Mouse (Mus musculus) forebrain, embryonic 16.5 days (tissue): ENCODE results near the gene Uggt2. TPM values are rescaled to one million over a fixed set of nuclear protein-coding genes. Genes with fewer than 3 reads are reported as not detected.
A peak's percentile ranks its signal among the peaks of the same experiment; 100 is the strongest.

Experiments
- ATAC-seq: fragments of 200-750 bp; cut with Nextera tagmentation; 2 replicates; pipeline ENCODE4 v1.8.0; 2017; ENCODE audit warnings: mild to moderate bottlenecking, moderate library complexity
- H3K27ac ChIP-seq: fragments of 300-500 bp; sonication (generic); 2 replicates; pipeline ENCODE4 v1.5.1; 2014; ENCODE audit warnings: low read length, control low read depth
- H3K27me3 ChIP-seq: fragments of 300-500 bp; sonication (generic); replicated peaks from 2 replicates; pipeline ENCODE4 v1.6.1; 2014; ENCODE audit warnings: low read length; ENCODE audit not compliant: control insufficient read depth, insufficient read depth
- H3K36me3 ChIP-seq: fragments of 300-500 bp; sonication (generic); 2 replicates; pipeline ENCODE4 v1.6.1; 2014; ENCODE audit not compliant: control insufficient read depth, insufficient read depth
- H3K4me1 ChIP-seq: fragments of 300-500 bp; sonication (generic); replicated peaks from 2 replicates; pipeline ENCODE4 v1.6.1; 2014; ENCODE audit warnings: low read length; ENCODE audit not compliant: control insufficient read depth, insufficient read depth
- H3K4me2 ChIP-seq: fragments of 300-500 bp; sonication (generic); 2 replicates; pipeline ENCODE4 v1.6.1; 2014; ENCODE audit warnings: mild to moderate bottlenecking, low read length, control low read depth
- H3K4me3 ChIP-seq: fragments of 300-500 bp; sonication (generic); replicated peaks from 2 replicates; pipeline ENCODE4 v1.5.1; 2014; ENCODE audit warnings: mild to moderate bottlenecking, low read length, control low read depth
- H3K9ac ChIP-seq: fragments of 300-500 bp; sonication (generic); replicated peaks from 2 replicates; pipeline ENCODE4 v1.6.1; 2014; ENCODE audit warnings: low read depth, low read length, control low read depth
- H3K9me3 ChIP-seq: fragments of 300-500 bp; sonication (generic); 2 replicates; pipeline ENCODE4 v1.6.1; 2016; ENCODE audit warnings: low read length; ENCODE audit not compliant: control insufficient read depth
- WGBS: fragments of 180-500 bp; shearing (Covaris S2); extraction: QIAGEN DNeasy Blood & Tissue Kit; methylation state at CpG from one replicate; pipeline ENCODE4 v1.1.7; 2014; 5-methylcytosine and 5-hydroxymethylcytosine counted together
- polyA plus RNA-seq: library from polyadenylated mRNA; unstranded; fragments of >200 nt; fragmentation: Nextera tagmentation; extraction: Ambion mirVana; gene quantifications from 2 replicates; pipeline ENCODE4 v1.2.1, GENCODE M21; 2015

The Uggt2 gene
- polyA plus RNA-seq, 1 experiment from 2014 or later = 15.9 TPM

- Histone ChIP-seq H3K4me1 (peaks cover 13% of the 10 kb centered on the region), H3K27me3 (no peaks in the 10 kb centered on the region), H3K4me2 (no peak overlapping the region), H3K36me3 (no peaks in the 10 kb centered on the region), H3K9ac (no peak overlapping the region), H3K4me3 (no peak overlapping the region), H3K9me3 (no peaks in the 10 kb centered on the region), H3K27ac (no peak overlapping the region)
- ATAC-seq = no peak
- 75% methylated on average over 4 of the region's 4 CpGs for WGBS
Observed at GRCm38 (mm10) chr14:118940796-118941495, 158.3 kb downstream of the Uggt2 start.

DNA sequence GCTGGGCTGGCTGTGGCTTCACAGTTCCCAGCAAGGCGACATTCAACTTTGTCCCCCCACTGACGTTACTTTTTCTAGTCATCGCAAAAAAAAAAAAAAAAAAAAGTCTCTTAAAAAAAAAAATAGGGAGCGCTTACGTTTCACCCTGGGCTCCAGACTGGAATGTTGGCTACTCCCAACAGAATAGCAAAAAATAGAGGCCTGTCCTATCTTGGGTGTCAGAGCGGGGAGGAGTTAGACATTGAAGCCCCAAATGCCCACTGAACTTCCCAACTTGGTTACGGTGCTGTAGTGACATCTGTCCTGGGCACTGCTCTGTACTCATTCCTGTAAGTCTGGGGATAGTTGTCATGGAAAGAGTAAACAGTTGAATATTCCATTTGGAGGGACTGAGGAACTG is 160.7 kb downstream of the Uggt2 start:
- ATAC-seq = no peak
- Histone ChIP-seq H3K4me1 (peaks cover 13% of the 10 kb centered on the region), H3K36me3 (no peaks in the 10 kb centered on the region), H3K27me3 (no peaks in the 10 kb centered on the region), H3K4me2 (peak overlapping the region; percentile 59), H3K27ac (no peak overlapping the region), H3K9me3 (no peaks in the 10 kb centered on the region), H3K4me3 (peak overlapping the region; percentile 98), H3K9ac (peak overlapping the region; percentile 95)
- WGBS = 2% methylated on average over 7 of the region's 7 CpGs

DNA sequence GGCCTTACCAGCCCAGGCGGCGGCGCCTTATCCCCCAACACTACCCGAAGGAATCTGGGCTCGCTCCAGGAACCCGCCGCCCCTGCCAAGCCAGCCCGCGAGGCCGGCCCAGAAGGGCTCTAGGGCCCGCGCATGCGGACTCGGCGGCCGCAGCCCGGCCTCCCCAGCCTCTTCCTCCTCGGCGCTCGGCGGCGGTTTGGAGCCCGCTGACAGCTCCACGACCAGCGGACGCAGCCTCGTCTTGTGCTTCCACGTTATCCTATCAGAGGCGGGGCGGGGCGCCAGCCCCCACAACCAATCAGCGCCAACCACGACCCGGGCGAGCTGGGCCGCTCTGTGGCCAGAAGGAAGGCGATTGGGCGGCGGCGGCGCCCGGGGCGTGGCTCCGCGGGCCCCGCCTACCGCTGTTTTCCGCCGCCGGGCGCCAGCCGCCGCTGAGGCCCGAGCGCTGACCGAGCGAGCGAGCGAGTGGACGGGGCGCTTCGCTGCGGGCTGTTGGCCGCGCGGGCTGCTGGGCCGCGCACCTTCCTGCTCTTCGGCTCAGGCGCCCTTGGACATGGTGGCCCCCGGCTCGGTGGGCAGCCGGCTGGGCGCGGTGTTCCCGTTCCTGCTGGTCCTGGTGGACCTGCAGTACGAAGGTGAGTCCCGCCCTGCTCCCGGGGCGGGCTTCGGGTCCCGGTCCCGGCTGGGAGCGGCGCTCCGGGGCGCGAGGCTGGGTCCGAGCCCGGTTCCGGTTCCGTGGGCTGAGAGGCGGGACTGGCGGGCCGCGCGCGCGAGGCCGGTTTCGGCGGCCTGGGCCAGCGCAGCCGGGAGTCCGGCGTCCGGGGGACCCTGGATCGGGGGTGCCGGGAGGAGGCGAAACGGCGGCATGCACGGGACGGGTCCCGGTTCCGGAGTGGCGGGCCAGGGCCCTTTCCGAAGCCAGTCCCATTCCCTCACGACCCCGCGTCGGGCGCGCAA is 161.4 kb downstream of the Uggt2 start, which contains the start of gene Dnajc3:
TSS of gene Dnajc3 (plus strand) at position 444 of the 960 bp plus-strand sequence.
- Histone ChIP-seq H3K4me1 (peaks cover 13% of the 10 kb centered on the region), H3K9ac (peak within 1 kb of the TSS; percentile 95), H3K27ac (peak within 1 kb of the TSS; percentile 83), H3K4me3 (peak within 1 kb of the TSS; percentile 98), H3K36me3 (no peaks in the 10 kb centered on the region), H3K27me3 (no peaks in the 10 kb centered on the region), H3K4me2 (peak within 1 kb of the TSS; percentile 89), H3K9me3 (no peaks in the 10 kb centered on the region)
- ATAC-seq = peak; percentile 100
- WGBS = under 1% methylated on average over 123 of the region's 124 CpGs

- H3K4me2 ChIP-seq = peak overlapping the region; percentile 89
- peak overlapping the region; percentile 78 for H3K9ac ChIP-seq
- no peak overlapping the region for H3K27ac ChIP-seq
- ATAC-seq = no peak
- no peaks in the 10 kb centered on the region for H3K36me3 ChIP-seq
- no peaks in the 10 kb centered on the region for H3K9me3 ChIP-seq
- 35% methylated on average over 4 of the region's 4 CpGs for WGBS
- H3K27me3 ChIP-seq = no peaks in the 10 kb centered on the region
- peaks cover 11% of the 10 kb centered on the region for H3K4me1 ChIP-seq
- H3K4me3 ChIP-seq = peak overlapping the region; percentile 98
Observed at GRCm38 (mm10) chr14:118936952-118937351, 162.3 kb downstream of the Uggt2 start.

GRCm38 (mm10) chr14:118936236-118936635 is 163.0 kb downstream of the Uggt2 start:
- no peaks in the 10 kb centered on the region for H3K27me3 ChIP-seq
- no peak for ATAC-seq
- no peak overlapping the region for H3K9ac ChIP-seq
- H3K4me1 ChIP-seq = peaks cover 11% of the 10 kb centered on the region
- H3K4me3 ChIP-seq = no peak overlapping the region
- no peaks in the 10 kb centered on the region for H3K9me3 ChIP-seq
- no peaks in the 10 kb centered on the region for H3K36me3 ChIP-seq
- H3K27ac ChIP-seq = no peak overlapping the region
- WGBS = 69% methylated on average over 3 of the region's 3 CpGs
- no peak overlapping the region for H3K4me2 ChIP-seq

Other genes starting within 250 kb of the Uggt2 start
- 42.3 and 46.7 TPM in 2 replicates for gene Dzip1, start 174.0 kb downstream of the Uggt2 start, polyA plus RNA-seq
- 19.4 and 23.5 TPM in 2 replicates for gene Dnajc3, start 161.5 kb downstream of the Uggt2 start, polyA plus RNA-seq
- gene Hs6st3, start 38.9 kb upstream of the Uggt2 start, polyA plus RNA-seq = 0.70 and 0.87 TPM in 2 replicates